Mouse (Mus musculus) cerebellum, postnatal 4 days (tissue): ENCODE measurements around the gene Tssk2.

Source experiments
- DNase-seq, 2 experiments: peaks; one replicate each; pipeline ENCODE4 v3.0.0; 2022; ENCODE audit warnings: low spot score in 2 of 2, mixed read lengths in 1 of 2

Tssk2 gene

GRCm38 (mm10) chr16:17945081-17945831 is 46.8 kb downstream of the Tssk2 start:
- no peak for DNase-seq

- DNase-seq = no peak
Observed at GRCm38 (mm10) chr16:17949421-17949877, 51.0 kb downstream of the Tssk2 start.
